Mouse (Mus musculus) midbrain, postnatal 0 days (tissue): ENCODE measurements around the gene Hoxd11. TPM values are rescaled to one million over a fixed set of nuclear protein-coding genes. Genes with fewer than 3 reads are reported as not detected.

Source experiments
- ATAC-seq: fragments of 200-750 bp; cut with Nextera tagmentation; 2 replicates; pipeline ENCODE4 v1.8.0; 2017; ENCODE audit warnings: moderate number of reproducible peaks, mild to moderate bottlenecking, moderate TSS enrichment, moderate library complexity; ENCODE audit not compliant: low FRiP score
- DNase-seq: peaks from one replicate; pipeline ENCODE4 v3.0.0-alpha.2; 2015; ENCODE audit warnings: low spot score
- H3K27ac ChIP-seq: fragments of 300-500 bp; sonication (generic); 2 replicates; pipeline ENCODE4 v1.5.1; 2014; ENCODE audit warnings: low read depth, mild to moderate bottlenecking, low read length, mixed read lengths
- H3K27me3 ChIP-seq: fragments of 300-500 bp; sonication (generic); 2 replicates; pipeline ENCODE4 v1.6.1; 2014; ENCODE audit warnings: low read length, control low read depth, mixed read lengths; ENCODE audit not compliant: insufficient read depth
- H3K36me3 ChIP-seq: fragments of 300-500 bp; sonication (generic); 2 replicates; pipeline ENCODE4 v1.6.1; 2014; ENCODE audit warnings: low read length, control low read depth, mixed read lengths; ENCODE audit not compliant: insufficient read depth
- H3K4me1 ChIP-seq: fragments of 300-500 bp; sonication (generic); 2 replicates; pipeline ENCODE4 v1.6.1; 2014; ENCODE audit warnings: mild to moderate bottlenecking, control low read depth, antibody characterized with exemption, low read length, mixed read lengths; ENCODE audit not compliant: insufficient read depth
- H3K4me2 ChIP-seq: fragments of 300-500 bp; sonication (generic); 2 replicates; pipeline ENCODE4 v1.6.1; 2014; ENCODE audit warnings: low read depth, mild to moderate bottlenecking, low read length, mixed read lengths; ENCODE audit not compliant: poor library complexity, severe bottlenecking
- H3K4me3 ChIP-seq: fragments of 300-500 bp; sonication (generic); 2 replicates; pipeline ENCODE4 v1.5.1; 2014; ENCODE audit warnings: low read depth, mild to moderate bottlenecking, low read length, moderate library complexity
- H3K9ac ChIP-seq: fragments of 300-500 bp; sonication (generic); replicated peaks from 2 replicates; pipeline ENCODE4 v1.6.1; 2014; ENCODE audit warnings: mild to moderate bottlenecking, low read length, moderate library complexity, mixed read lengths; ENCODE audit not compliant: poor library complexity, severe bottlenecking
- H3K9me3 ChIP-seq: fragments of 300-500 bp; sonication (generic); 2 replicates; pipeline ENCODE4 v1.6.1; 2016; ENCODE audit warnings: low read length, control low read depth
- CTCF ChIP-seq: IDR thresholded peaks from 2 replicates; pipeline ENCODE4 v1.5.1; 2016; ENCODE audit warnings: antibody characterized with exemption, mild to moderate bottlenecking
- WGBS: fragments of 180-500 bp; shearing (Covaris S2); extraction: QIAGEN DNeasy Blood & Tissue Kit; methylation state at CpG from one replicate; pipeline ENCODE4 v1.1.7; 2014; 5-methylcytosine and 5-hydroxymethylcytosine counted together
- polyA plus RNA-seq: library from polyadenylated mRNA; unstranded; fragments of >200 nt; fragmentation: Nextera tagmentation; extraction: Ambion mirVana; gene quantifications from 2 replicates; pipeline ENCODE4 v1.2.1, GENCODE M21; 2015
- total RNA-seq: library from RNA; depleted of rRNA; stranded (reverse); fragments of >200 nt; gene quantifications from 2 replicates; pipeline ENCODE4 v1.2.3, GENCODE M21; 2014

Hoxd11 gene
- total and polyA plus RNA-seq, 2 experiments from 2014 or later: not detected

DNA sequence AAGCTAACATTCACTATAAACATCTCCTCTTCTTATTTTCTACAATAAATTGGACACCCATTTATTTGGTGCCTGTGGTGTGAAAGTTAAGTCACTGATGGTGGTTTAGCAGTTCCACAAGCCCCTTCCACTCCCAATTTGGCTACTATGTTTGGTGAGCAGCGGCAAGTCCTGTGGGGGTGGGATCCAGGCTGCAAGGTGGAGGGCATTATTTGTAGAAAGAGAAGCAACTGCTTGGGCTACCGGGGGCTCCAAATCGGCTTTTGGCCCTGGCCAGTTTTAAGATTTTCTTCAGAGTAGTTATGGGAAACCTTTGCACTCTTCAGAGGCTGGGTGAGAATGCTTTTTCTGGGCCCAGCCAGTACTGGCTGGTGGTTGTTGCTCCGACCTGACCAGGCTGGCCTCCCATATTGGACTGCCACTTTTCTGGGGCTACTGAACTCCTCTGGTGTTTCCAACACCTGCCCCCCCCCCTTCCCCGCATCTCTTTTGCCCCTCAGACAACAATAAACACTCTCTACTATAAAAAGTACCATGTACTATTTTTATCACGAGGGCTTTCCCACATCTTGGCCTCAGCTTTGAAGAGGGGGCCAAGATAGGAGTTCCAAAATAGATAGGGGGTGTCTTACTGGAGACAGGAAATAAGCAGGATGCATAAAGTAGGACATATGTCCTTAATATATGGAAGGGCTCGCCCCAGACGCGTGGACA lies 52.6 kb downstream of the Hoxd11 start:
- ATAC-seq: no peak
- Histone ChIP-seq H3K4me1 (no peaks in the 10 kb centered on the region), H3K4me2 (no peak overlapping the region), H3K36me3 (no peaks in the 10 kb centered on the region), H3K9me3 (no peaks in the 10 kb centered on the region), H3K27ac (no peak overlapping the region), H3K4me3 (no peak overlapping the region), H3K9ac (no peak overlapping the region), H3K27me3 (peaks cover 94% of the 10 kb centered on the region)
- DNase-seq: no peak
- TF ChIP-seq CTCF: no peak
- whole genome bisulfite sequencing: 5% methylated on average over 9 of the region's 9 CpGs

- Histone ChIP-seq H3K4me2 (no peak overlapping the region), H3K9ac (no peak overlapping the region), H3K27me3 (peaks cover 94% of the 10 kb centered on the region), H3K27ac (no peak overlapping the region), H3K9me3 (no peaks in the 10 kb centered on the region), H3K4me3 (no peak overlapping the region), H3K36me3 (no peaks in the 10 kb centered on the region), H3K4me1 (no peaks in the 10 kb centered on the region)
- WGBS: 1% methylated on average over 52 of the region's 52 CpGs
- ATAC-seq (no peak), DNase-seq (no peak)
- TF ChIP-seq CTCF: no peak
These were observed 53.4 kb downstream of the Hoxd11 start for GRCm38 (mm10) chr2:74732513-74733316.

- no peaks in the 10 kb centered on the region for H3K9me3 ChIP-seq
- no peak overlapping the region for H3K4me3 ChIP-seq
- WGBS: 0% methylated on average over 16 of the region's 16 CpGs
- H3K27me3 ChIP-seq: peaks cover 95% of the 10 kb centered on the region
- no peak for ATAC-seq
- no peaks in the 10 kb centered on the region for H3K36me3 ChIP-seq
- H3K4me2 ChIP-seq: no peak overlapping the region
- TF ChIP-seq CTCF: no peak
- no peak overlapping the region for H3K9ac ChIP-seq
- no peak overlapping the region for H3K27ac ChIP-seq
- no peaks in the 10 kb centered on the region for H3K4me1 ChIP-seq
- DNase-seq: no peak
These were observed 53.9 kb downstream of the Hoxd11 start for GRCm38 (mm10) chr2:74733317-74733661.

- Histone ChIP-seq H3K4me3 (no peak overlapping the region), H3K9ac (no peak overlapping the region), H3K4me1 (no peaks in the 10 kb centered on the region), H3K9me3 (no peaks in the 10 kb centered on the region), H3K4me2 (no peak overlapping the region), H3K27ac (no peak overlapping the region), H3K27me3 (peaks cover 95% of the 10 kb centered on the region), H3K36me3 (no peaks in the 10 kb centered on the region)
- WGBS: under 1% methylated on average over 6 of the region's 6 CpGs
- ATAC-seq (no peak), DNase-seq (no peak)
- no peak for TF ChIP-seq CTCF
These were observed 54.4 kb downstream of the Hoxd11 start for GRCm38 (mm10) chr2:74733765-74734164.

GRCm38 (mm10) chr2:74734451-74734850 lies 55.1 kb downstream of the Hoxd11 start:
- Histone ChIP-seq H3K27ac (no peak overlapping the region), H3K4me3 (no peak overlapping the region), H3K27me3 (peaks cover 95% of the 10 kb centered on the region), H3K4me2 (no peak overlapping the region), H3K9me3 (no peaks in the 10 kb centered on the region), H3K36me3 (no peaks in the 10 kb centered on the region), H3K4me1 (no peaks in the 10 kb centered on the region), H3K9ac (no peak overlapping the region)
- no peak for DNase-seq
- WGBS: 2% methylated on average over 13 of the region's 13 CpGs
- no peak for ATAC-seq
- no peak for TF ChIP-seq CTCF
